Mouse (Mus musculus): ENCODE data around the gene Eps8l2.
A peak's percentile ranks its signal among the peaks of the same experiment; 100 is the strongest.

Gene Eps8l2

GRCm38 (mm10) chr7:141364349-141365048 lies 25.8 kb downstream of the Eps8l2 start:
- no peak for DNase-seq (ENCODE audit: low read depth, low spot score)

- no peak for DNase-seq (ENCODE audit: low read depth, low spot score)
Measured at GRCm38 (mm10) chr7:141365049-141365445, 26.4 kb downstream of the Eps8l2 start.

- no peak for DNase-seq (ENCODE audit: low read depth, low spot score)
Measured at GRCm38 (mm10) chr7:141367358-141367757, 28.7 kb downstream of the Eps8l2 start.

- DNase-seq (ENCODE audit: low read depth, low spot score) = no peak
Measured at GRCm38 (mm10) chr7:141369918-141370317, 31.2 kb downstream of the Eps8l2 start.

DNA sequence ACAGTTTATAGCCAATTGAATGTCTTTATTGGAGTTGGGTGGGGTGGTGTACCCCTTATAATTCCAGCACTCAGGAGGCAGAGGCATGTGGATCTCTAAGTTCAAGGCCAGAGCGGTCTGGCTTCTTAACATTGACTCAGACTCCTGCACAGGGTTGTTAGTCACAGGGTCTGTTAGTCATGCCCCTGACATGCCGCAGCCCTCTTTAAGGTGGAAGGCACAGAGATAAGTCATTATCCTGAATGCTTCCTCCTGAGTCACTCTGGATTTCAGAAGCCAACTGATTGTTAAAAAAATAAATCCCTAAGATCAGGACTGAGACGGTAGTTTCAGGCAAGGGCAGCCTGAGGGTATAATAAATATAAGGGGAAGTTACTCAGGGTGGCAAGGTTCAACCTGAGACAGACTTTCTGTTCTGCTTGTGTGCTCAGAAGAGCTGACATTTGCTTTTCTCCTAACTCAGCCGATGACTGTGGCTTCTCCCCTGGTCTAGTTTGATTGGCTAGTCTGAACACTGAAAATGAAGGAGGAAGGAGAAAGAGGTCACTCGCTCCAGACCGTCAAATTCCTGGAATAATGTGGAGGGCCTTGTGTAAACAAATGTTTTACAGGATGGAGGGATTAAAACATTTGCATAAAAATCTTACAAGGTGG lies 33.4 kb downstream of the Eps8l2 start:
- no peak for DNase-seq (ENCODE audit: low read depth, low spot score)

- DNase-seq (ENCODE audit: low read depth, low spot score) = peak; percentile 87
Measured at GRCm38 (mm10) chr7:141373611-141374010, 34.9 kb downstream of the Eps8l2 start.

DNA sequence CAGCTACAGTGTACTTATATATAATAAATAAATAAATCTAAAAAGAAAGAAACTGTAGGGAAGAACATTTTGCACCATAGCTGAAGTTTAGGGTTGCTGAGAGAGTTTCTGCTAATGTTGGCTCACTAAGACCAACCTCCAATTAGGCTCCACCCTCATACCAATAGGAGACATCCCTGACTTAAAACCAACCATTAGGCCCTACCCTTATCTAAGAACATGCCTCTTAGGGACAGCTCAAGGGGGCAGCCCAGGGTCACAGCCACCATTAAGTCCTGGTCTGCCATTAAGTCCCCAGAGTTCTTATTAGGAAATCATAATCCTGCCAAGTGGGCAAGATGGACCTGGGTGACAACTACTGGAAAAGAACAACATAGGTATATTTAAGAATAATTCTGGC lies 35.7 kb downstream of the Eps8l2 start:
- DNase-seq (ENCODE audit: low read depth, low spot score) = no peak

- DNase-seq (ENCODE audit: low read depth, low spot score) = no peak
Measured at GRCm38 (mm10) chr7:141379584-141379983, 40.9 kb downstream of the Eps8l2 start.

DNA sequence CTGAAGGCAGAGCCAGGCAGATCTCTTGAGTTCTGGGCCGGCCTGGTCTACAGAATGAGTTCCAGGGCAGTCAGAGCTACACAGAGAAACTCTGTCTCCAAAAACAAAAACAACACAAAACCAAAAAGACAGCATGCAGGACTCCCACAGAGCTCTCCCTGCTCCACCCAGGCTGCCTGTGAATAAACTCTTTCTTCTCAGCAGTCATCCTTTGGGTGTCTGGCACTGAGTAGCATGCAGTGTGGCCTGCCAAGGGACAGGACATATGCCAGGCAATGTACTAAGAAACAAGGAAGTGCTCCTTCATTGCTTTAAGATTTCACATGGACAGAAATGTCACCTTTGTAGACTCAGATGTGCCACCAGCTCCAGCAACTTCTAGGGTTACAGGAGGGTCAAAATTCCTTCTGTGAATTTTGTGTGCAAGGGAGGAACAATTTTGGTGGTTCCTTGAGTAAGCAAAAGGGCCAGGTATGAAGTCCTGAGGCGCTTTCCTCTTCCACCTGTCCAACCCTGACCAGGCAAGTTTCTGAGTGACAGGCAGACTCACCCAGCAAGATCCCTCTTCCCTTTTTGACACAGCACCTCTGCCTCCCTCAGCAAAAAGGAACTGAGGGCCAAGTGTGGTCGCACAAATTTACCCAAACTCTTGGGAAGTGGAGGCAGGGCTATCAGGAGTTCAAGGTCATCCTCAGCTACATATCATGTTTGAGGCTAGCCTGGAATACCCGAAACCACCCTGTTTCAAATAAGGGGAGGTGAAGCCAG lies 42.6 kb downstream of the Eps8l2 start:
- DNase-seq (ENCODE audit: low read depth, low spot score) = no peak

DNA sequence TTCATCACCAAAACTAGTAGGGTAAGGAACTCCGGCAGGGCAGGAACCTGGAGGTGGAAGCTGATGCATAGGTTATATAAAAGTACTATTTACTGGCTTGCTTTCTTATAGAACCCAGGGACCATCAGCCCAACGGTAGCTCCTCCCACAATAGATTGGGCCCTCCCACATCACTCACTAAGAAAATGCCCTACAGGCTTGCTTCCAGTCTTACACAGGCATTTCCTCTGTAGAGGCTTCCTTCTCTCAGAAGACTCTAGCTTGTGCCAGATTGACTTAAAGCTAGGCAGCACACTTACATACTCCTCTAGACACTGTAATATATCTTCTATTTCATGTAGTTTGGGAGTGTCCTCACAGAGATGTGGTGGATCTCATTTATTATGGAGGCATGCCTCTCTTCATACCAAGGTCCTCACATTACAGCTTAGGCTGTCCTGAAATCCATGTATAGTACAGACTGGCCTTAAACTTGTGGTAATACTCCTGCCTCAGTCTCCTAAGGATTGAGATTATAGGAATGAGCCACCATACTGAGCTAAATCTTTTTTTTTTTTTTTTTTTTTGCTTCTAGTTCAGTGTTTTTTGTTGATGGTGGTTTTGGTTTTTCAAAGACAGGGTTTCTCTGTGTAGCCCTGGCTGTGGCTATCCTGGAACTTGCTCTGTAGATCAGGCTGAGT lies 49.3 kb downstream of the Eps8l2 start:
- DNase-seq (ENCODE audit: low read depth, low spot score) = no peak

GRCm38 (mm10) chr7:141388487-141389109 lies 49.9 kb downstream of the Eps8l2 start:
- DNase-seq (ENCODE audit: low read depth, low spot score) = no peak

DNA sequence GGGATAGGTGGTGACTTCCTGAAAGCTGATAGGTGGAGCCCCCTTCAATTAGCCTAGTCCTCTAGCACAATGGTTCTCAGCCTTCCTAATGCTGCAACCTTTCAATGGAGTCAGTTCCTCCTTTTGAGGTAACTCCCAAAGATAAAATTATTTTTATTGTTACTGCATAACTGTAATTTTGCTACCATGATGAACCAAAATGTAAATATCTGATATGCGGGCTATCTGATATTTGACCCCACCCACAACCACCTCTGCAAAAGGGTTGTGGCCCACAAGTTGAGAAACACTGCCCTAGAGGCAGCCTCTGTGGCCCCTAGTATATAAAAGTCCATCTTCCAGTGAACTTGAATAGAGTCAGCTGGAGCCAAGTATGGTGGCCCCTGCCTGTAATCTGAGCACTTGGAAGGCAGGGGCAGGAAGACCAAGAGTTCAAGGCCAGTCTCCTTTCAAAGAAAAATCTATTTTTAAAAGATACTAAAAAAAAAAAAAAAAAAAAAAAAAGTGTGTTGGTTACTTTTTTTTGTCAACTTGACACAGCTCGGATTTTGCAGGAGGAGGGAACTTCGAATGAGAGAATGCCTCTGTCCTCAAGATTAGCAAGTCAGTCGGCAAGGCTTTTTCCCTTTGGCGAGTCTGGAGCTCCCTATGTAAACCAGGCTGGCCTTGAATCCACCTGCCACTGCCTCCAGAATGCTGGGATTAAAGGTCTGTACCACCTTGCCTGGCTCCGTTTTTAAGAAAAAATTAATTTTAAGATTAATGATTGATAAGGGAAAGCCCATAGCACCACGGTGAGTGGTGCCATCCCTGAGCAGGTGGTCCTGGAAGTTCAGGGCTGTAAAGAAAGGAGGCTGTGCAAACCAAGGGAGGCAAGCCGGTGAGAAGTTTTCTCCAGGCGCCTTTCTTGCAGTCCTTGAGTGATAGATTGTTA lies 51.9 kb downstream of the Eps8l2 start:
- DNase-seq (ENCODE audit: low read depth, low spot score) = no peak

DNA sequence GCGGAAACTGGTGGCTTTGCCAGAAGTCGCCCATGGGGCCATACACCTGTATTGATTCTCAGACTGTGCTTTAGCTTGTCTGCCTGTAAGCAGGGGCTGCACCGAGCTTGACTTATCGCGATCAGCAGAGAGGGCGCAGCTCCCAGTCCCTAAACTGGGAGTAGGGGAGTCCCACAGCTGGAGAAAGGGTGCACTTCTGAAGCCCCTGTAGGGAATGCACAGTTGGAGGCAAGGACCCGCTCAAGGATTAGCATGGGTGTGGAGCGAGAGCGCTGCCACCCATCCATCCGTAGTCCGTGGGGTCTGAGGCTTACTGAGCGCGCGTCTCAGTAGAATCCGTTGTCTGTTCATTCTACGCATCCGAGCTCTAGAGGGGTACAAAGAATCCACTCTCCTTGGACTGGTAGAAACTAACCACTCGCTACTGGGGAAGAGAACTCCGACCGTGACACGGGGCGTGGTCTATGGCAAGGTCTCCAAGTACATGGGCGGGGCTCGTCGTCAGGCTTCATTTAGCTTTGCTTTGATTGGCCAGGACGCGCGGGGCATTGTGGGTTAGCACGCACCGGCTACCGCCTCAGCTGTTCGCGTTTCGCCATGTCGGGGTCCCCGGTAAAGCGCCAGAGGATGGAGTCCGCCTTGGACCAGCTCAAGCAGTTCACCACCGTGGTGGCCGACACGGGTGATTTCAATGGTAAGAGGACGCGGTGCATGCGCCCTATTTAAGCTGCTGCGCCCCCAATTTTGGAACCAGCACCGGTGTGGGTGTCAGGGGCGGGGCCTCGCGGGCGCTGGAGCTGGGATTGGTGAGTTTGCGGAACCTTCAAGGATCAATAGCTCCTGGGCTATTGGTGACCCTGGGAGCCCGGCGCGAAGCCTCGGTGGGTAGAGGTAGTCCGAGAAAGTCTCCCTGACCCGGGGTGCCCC lies 53.2 kb downstream of the Eps8l2 start, which contains the start of gene Taldo1:
Gene Taldo1, plus strand, starts transcription at position 575 of the 927 bp plus-strand sequence.
- DNase-seq (ENCODE audit: low read depth, low spot score) = peak; percentile 98

- no peak for DNase-seq (ENCODE audit: low read depth, low spot score)
Measured at GRCm38 (mm10) chr7:141392552-141393222, 54.0 kb downstream of the Eps8l2 start.

- no peak for DNase-seq (ENCODE audit: low read depth, low spot score)
Measured at GRCm38 (mm10) chr7:141394158-141394557, 55.5 kb downstream of the Eps8l2 start.

DNA sequence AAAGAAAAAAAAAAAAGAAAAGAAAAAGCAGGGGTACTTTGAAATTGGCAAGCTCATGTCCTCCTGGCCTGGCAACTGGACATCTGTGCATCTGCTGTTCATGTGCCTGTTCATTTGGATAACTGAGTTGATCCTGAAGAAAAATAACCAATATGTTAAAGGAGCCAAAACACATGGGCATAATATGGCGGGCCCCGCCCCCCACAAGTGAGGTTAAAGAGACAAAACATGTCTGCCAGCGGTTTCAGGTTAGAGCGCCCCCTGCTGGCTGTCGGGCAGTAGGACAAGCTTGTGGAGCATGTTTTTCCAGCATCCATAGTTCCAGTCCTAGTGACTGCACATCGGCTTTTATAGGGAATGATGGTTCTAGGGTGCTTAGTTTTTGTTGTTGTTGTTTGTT lies 56.1 kb downstream of the Eps8l2 start:
- peak; percentile 87 for DNase-seq (ENCODE audit: low read depth, low spot score)

- no peak for DNase-seq (ENCODE audit: low read depth, low spot score)
Measured at GRCm38 (mm10) chr7:141395348-141395747, 56.7 kb downstream of the Eps8l2 start.

- DNase-seq (ENCODE audit: low read depth, low spot score) = peak; percentile 66
Measured at GRCm38 (mm10) chr7:141403305-141403704, 64.6 kb downstream of the Eps8l2 start.

DNA sequence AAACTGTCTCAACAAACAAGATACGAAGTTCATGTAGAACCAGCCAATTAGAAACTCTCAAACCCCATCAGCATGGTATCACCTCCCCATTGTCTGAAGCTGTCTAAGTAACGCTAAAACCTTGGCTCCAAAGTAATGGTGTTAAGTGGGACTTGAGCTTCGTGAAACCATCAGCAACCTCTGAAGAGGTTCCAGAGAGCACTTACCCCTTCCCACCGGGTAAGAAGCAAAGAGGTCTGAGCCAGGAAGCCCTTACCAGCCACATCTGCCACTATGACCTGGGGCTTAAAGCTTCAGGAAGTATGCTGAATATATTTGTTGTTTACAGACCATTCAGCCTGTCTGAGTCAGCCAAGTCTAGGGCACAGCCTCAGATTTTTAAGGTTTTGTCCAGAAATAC lies 66.8 kb downstream of the Eps8l2 start:
- DNase-seq (ENCODE audit: low read depth, low spot score) = no peak

Measured in ES-CJ7 (cell line).